Mouse (Mus musculus) c-Kit-positive CD71-positive TER-119-positive erythroid progenitor cells, embryonic 14.5 days (primary cell): ENCODE results near the gene Nelfb.
A peak's percentile ranks its signal among the peaks of the same experiment; 100 is the strongest.

Experiments used
- DNase-seq: peaks from one replicate; pipeline ENCODE4 v3.0.0-alpha.2; 2013; ENCODE audit warnings: low spot score

Gene Nelfb

GRCm38 (mm10) chr2:25175690-25176078 is 35.6 kb downstream of the Nelfb start:
- DNase-seq: no peak

GRCm38 (mm10) chr2:25174866-25175689 is 36.2 kb downstream of the Nelfb start:
- DNase-seq: no peak

GRCm38 (mm10) chr2:25173821-25174220 is 37.5 kb downstream of the Nelfb start:
- DNase-seq: no peak

- DNase-seq: no peak
Observed at GRCm38 (mm10) chr2:25172629-25173028, 38.7 kb downstream of the Nelfb start.

GRCm38 (mm10) chr2:25171769-25172153 is 39.5 kb downstream of the Nelfb start:
- no peak for DNase-seq

GRCm38 (mm10) chr2:25171101-25171768 is 40.1 kb downstream of the Nelfb start:
- DNase-seq: no peak

GRCm38 (mm10) chr2:25170326-25171100 is 40.8 kb downstream of the Nelfb start:
- DNase-seq: no peak

GRCm38 (mm10) chr2:25169778-25170177 is 41.5 kb downstream of the Nelfb start:
- no peak for DNase-seq

GRCm38 (mm10) chr2:25168665-25168978 is 42.7 kb downstream of the Nelfb start:
- DNase-seq: no peak

- DNase-seq: no peak
Observed at GRCm38 (mm10) chr2:25167919-25168664, 43.2 kb downstream of the Nelfb start.

- no peak for DNase-seq
Observed at GRCm38 (mm10) chr2:25167481-25167880, 43.8 kb downstream of the Nelfb start.

GRCm38 (mm10) chr2:25157655-25158054 is 53.6 kb downstream of the Nelfb start:
- DNase-seq: peak; percentile 65

GRCm38 (mm10) chr2:25156990-25157389 is 54.3 kb downstream of the Nelfb start:
- DNase-seq: no peak

GRCm38 (mm10) chr2:25156177-25156576 is 55.1 kb downstream of the Nelfb start:
- no peak for DNase-seq

- DNase-seq: no peak
Observed at GRCm38 (mm10) chr2:25151280-25151956, 59.9 kb downstream of the Nelfb start.
